Mouse (Mus musculus): Measurements from ENCODE around the gene Igfbp4.

DNA sequence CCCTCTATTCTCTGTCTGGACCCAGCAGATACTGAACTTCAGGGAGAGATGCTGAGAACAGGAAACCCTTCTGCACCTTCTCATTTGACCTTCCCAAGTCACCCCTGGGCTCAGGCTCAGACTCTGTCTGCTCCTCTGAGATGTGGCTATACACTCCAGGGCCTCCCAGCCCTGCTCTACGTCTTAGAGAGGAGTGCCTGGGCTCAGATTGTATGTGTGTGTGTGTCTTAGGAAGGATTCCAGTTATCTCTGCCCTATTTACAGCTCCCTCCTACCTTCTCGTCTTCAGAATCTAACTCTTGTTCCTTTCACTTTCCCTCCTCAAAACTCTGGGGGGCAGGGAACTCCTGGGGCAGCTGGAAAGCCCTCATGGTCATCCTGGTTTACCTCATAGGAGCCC is 47.4 kb downstream of the Igfbp4 start:
- TF ChIP-seq CTCF (conservative IDR thresholded peaks at IDR 0.05 in 1 of 2, IDR thresholded peaks at IDR 0.05 in 1 of 2; ENCODE audit: low read depth in 2 of 2, low read length in 2 of 2) (no peak), MAFK (IDR thresholded peaks at IDR 0.05; ENCODE audit: insufficient replicate concordance, low read length) (no peak), TCF12 (IDR thresholded peaks at IDR 0.05; ENCODE audit: low read depth, low read length) (no peak), ZMIZ1 (IDR thresholded peaks at IDR 0.05; ENCODE audit: low read depth, low read length) (no peak), NRF1 (IDR thresholded peaks at IDR 0.05; ENCODE audit: low read depth, low read length) (no peak), JUND (conservative IDR thresholded peaks at IDR 0.05; ENCODE audit: low read depth, low read length) (no peak), ZNF384 (IDR thresholded peaks at IDR 0.05; ENCODE audit: low read depth, low read length) (no peak), MAZ (IDR thresholded peaks at IDR 0.05; ENCODE audit: low read depth, low read length) (no peak), E2F4 (IDR thresholded peaks at IDR 0.05; ENCODE audit: insufficient replicate concordance, low read depth, low read length) (no peak)

All from CH12.LX (cell line).